Mouse (Mus musculus) hindbrain, embryonic 15.5 days (tissue): ENCODE measurements around the gene Gm42906. TPM values are rescaled to one million over a fixed set of nuclear protein-coding genes. Genes with fewer than 3 reads are reported as not detected.

Source experiments
- ATAC-seq: fragments of 200-750 bp; cut with Nextera tagmentation; 2 replicates; pipeline ENCODE4 v1.8.0; 2017; ENCODE audit warnings: low read depth, moderate number of reproducible peaks, moderate TSS enrichment; ENCODE audit not compliant: low FRiP score
- H3K27ac ChIP-seq: fragments of 300-500 bp; sonication (generic); replicated peaks from 2 replicates; pipeline ENCODE4 v1.5.1; 2015; ENCODE audit warnings: mild to moderate bottlenecking, inconsistent platforms
- H3K27me3 ChIP-seq: fragments of 300-500 bp; sonication (generic); 2 replicates; pipeline ENCODE4 v1.6.1; 2015; ENCODE audit warnings: control low read depth, inconsistent platforms
- H3K36me3 ChIP-seq: fragments of 300-500 bp; sonication (generic); 2 replicates; pipeline ENCODE4 v1.6.1; 2015; ENCODE audit warnings: control low read depth, inconsistent platforms
- H3K4me1 ChIP-seq: fragments of 300-500 bp; sonication (generic); replicated peaks from 2 replicates; pipeline ENCODE4 v1.6.1; 2015; ENCODE audit warnings: control low read depth, inconsistent platforms
- H3K4me2 ChIP-seq: fragments of 300-500 bp; sonication (generic); 2 replicates; pipeline ENCODE4 v1.6.1; 2015; ENCODE audit warnings: moderate library complexity, mild to moderate bottlenecking, inconsistent platforms
- H3K4me3 ChIP-seq: fragments of 300-500 bp; sonication (generic); 2 replicates; pipeline ENCODE4 v1.5.1; 2015; ENCODE audit warnings: mild to moderate bottlenecking, inconsistent platforms
- H3K9ac ChIP-seq: fragments of 300-500 bp; sonication (generic); 2 replicates; pipeline ENCODE4 v1.6.1; 2015; ENCODE audit warnings: inconsistent platforms
- H3K9me3 ChIP-seq: fragments of 300-500 bp; sonication (generic); 2 replicates; pipeline ENCODE4 v1.6.1; 2016; ENCODE audit warnings: control low read depth, inconsistent platforms
- WGBS: fragments of 180-500 bp; shearing (Covaris S2); methylation state at CpG from one replicate; pipeline ENCODE4 v1.1.7; 2015; 5-methylcytosine and 5-hydroxymethylcytosine counted together
- polyA plus RNA-seq: library from polyadenylated mRNA; unstranded; fragments of >200 nt; fragmentation: Nextera tagmentation; extraction: Ambion mirVana; gene quantifications from 2 replicates; pipeline ENCODE4 v1.2.1, GENCODE M21; 2015

Gm42906 gene
- polyA plus RNA-seq, 1 experiment from 2014 or later, result not detected

- WGBS, result 83% methylated on average over 8 of the region's 8 CpGs
- Histone ChIP-seq H3K27ac (no peak overlapping the region), H3K4me3 (no peak overlapping the region), H3K36me3 (no peaks in the 10 kb centered on the region), H3K27me3 (no peaks in the 10 kb centered on the region), H3K4me2 (no peak overlapping the region), H3K9me3 (no peaks in the 10 kb centered on the region), H3K4me1 (0 out of 2 replicates have a peak, but pooled peaks cover 7% of the 10 kb centered on the region), H3K9ac (no peak overlapping the region)
- no peak for ATAC-seq
Observed at GRCm38 (mm10) chr5:151085749-151086148, 342.2 kb downstream of the Gm42906 start.

GRCm38 (mm10) chr5:151080276-151080675 is 347.7 kb downstream of the Gm42906 start:
- Histone ChIP-seq H3K9me3 (no peaks in the 10 kb centered on the region), H3K9ac (no peak overlapping the region), H3K27ac (no peak overlapping the region), H3K4me3 (no peak overlapping the region), H3K36me3 (no peaks in the 10 kb centered on the region), H3K4me2 (no peak overlapping the region), H3K4me1 (no peaks in the 10 kb centered on the region), H3K27me3 (no peaks in the 10 kb centered on the region)
- WGBS, result 85% methylated on average over 4 of the region's 4 CpGs
- no peak for ATAC-seq

GRCm38 (mm10) chr5:151077953-151078352 is 350.0 kb downstream of the Gm42906 start:
- no peak overlapping the region for H3K4me3 ChIP-seq
- H3K4me2 ChIP-seq, result no peak overlapping the region
- no peaks in the 10 kb centered on the region for H3K36me3 ChIP-seq
- no peak overlapping the region for H3K9ac ChIP-seq
- H3K27me3 ChIP-seq, result no peaks in the 10 kb centered on the region
- WGBS, result 89% methylated on average over 2 of the region's 2 CpGs
- no peak overlapping the region for H3K27ac ChIP-seq
- H3K4me1 ChIP-seq, result no peaks in the 10 kb centered on the region
- H3K9me3 ChIP-seq, result no peaks in the 10 kb centered on the region
- ATAC-seq, result no peak

GRCm38 (mm10) chr5:151076917-151077316 is 351.0 kb downstream of the Gm42906 start:
- WGBS, result 61% methylated on average over 3 of the region's 3 CpGs
- Histone ChIP-seq H3K9me3 (no peaks in the 10 kb centered on the region), H3K27me3 (no peaks in the 10 kb centered on the region), H3K4me3 (no peak overlapping the region), H3K4me1 (no peaks in the 10 kb centered on the region), H3K9ac (no peak overlapping the region), H3K4me2 (no peak overlapping the region), H3K27ac (no peak overlapping the region), H3K36me3 (no peaks in the 10 kb centered on the region)
- ATAC-seq, result no peak

- H3K27me3 ChIP-seq, result no peaks in the 10 kb centered on the region
- H3K4me3 ChIP-seq, result no peak overlapping the region
- no peak overlapping the region for H3K27ac ChIP-seq
- no peaks in the 10 kb centered on the region for H3K36me3 ChIP-seq
- no peak overlapping the region for H3K4me2 ChIP-seq
- 80% methylated on average over 4 of the region's 4 CpGs for WGBS
- no peak overlapping the region for H3K9ac ChIP-seq
- 0 out of 2 replicates have a peak, but pooled peaks cover 3% of the 10 kb centered on the region for H3K4me1 ChIP-seq
- H3K9me3 ChIP-seq, result no peaks in the 10 kb centered on the region
- ATAC-seq, result no peak
Observed at GRCm38 (mm10) chr5:151074282-151074681, 353.7 kb downstream of the Gm42906 start.

- no peak for ATAC-seq
- Histone ChIP-seq H3K4me3 (no peak overlapping the region), H3K27ac (no peak overlapping the region), H3K4me1 (0 out of 2 replicates have a peak, but pooled peaks cover 3% of the 10 kb centered on the region), H3K9ac (no peak overlapping the region), H3K27me3 (no peaks in the 10 kb centered on the region), H3K4me2 (no peak overlapping the region), H3K36me3 (no peaks in the 10 kb centered on the region), H3K9me3 (no peaks in the 10 kb centered on the region)
- WGBS, result 67% methylated on average over 6 of the region's 6 CpGs
Observed at GRCm38 (mm10) chr5:151071430-151071829, 356.5 kb downstream of the Gm42906 start.

- Histone ChIP-seq H3K4me2 (no peak overlapping the region), H3K27me3 (no peaks in the 10 kb centered on the region), H3K9ac (no peak overlapping the region), H3K27ac (no peak overlapping the region), H3K4me1 (0 out of 2 replicates have a peak, but pooled peaks cover 3% of the 10 kb centered on the region), H3K4me3 (no peak overlapping the region), H3K36me3 (no peaks in the 10 kb centered on the region), H3K9me3 (no peaks in the 10 kb centered on the region)
- WGBS, result 74% methylated on average over 6 of the region's 6 CpGs
- ATAC-seq, result no peak
Observed at GRCm38 (mm10) chr5:151070896-151071295, 357.1 kb downstream of the Gm42906 start.

- H3K27me3 ChIP-seq, result no peaks in the 10 kb centered on the region
- no peak overlapping the region for H3K9ac ChIP-seq
- H3K4me2 ChIP-seq, result no peak overlapping the region
- 0 out of 2 replicates have a peak, but pooled peaks cover 3% of the 10 kb centered on the region for H3K4me1 ChIP-seq
- H3K36me3 ChIP-seq, result no peaks in the 10 kb centered on the region
- no peak for ATAC-seq
- no peak overlapping the region for H3K27ac ChIP-seq
- H3K4me3 ChIP-seq, result no peak overlapping the region
- no peaks in the 10 kb centered on the region for H3K9me3 ChIP-seq
- WGBS, result 97% methylated on average over 2 of the region's 2 CpGs
Observed at GRCm38 (mm10) chr5:151069569-151069968, 358.4 kb downstream of the Gm42906 start.

GRCm38 (mm10) chr5:151066016-151066415 is 361.9 kb downstream of the Gm42906 start:
- Histone ChIP-seq H3K4me3 (no peak overlapping the region), H3K27me3 (no peaks in the 10 kb centered on the region), H3K27ac (no peak overlapping the region), H3K9ac (no peak overlapping the region), H3K36me3 (peaks cover 8% of the 10 kb centered on the region), H3K4me1 (no peaks in the 10 kb centered on the region), H3K9me3 (no peaks in the 10 kb centered on the region), H3K4me2 (no peak overlapping the region)
- ATAC-seq, result no peak
- WGBS, result 85% methylated on average over 5 of the region's 5 CpGs

GRCm38 (mm10) chr5:151065228-151065627 is 362.7 kb downstream of the Gm42906 start:
- Histone ChIP-seq H3K27me3 (no peaks in the 10 kb centered on the region), H3K36me3 (peaks cover 8% of the 10 kb centered on the region), H3K4me2 (no peak overlapping the region), H3K27ac (no peak overlapping the region), H3K4me3 (no peak overlapping the region), H3K9ac (no peak overlapping the region), H3K9me3 (no peaks in the 10 kb centered on the region), H3K4me1 (no peaks in the 10 kb centered on the region; the same call in 1 of the 2 replicates)
- no peak for ATAC-seq
- WGBS, result 76% methylated on average over 1 of the region's 1 CpGs

- 99% methylated on average over 2 of the region's 2 CpGs for WGBS
Observed at GRCm38 (mm10) chr5:151061942-151062341, 366.0 kb downstream of the Gm42906 start.

GRCm38 (mm10) chr5:151060476-151060875 is 367.5 kb downstream of the Gm42906 start:
- WGBS, result 67% methylated on average over 12 of the region's 12 CpGs
- H3K9me3 ChIP-seq, result no peaks in the 10 kb centered on the region
- peaks cover 15% of the 10 kb centered on the region for H3K4me1 ChIP-seq
- H3K36me3 ChIP-seq, result peaks cover 8% of the 10 kb centered on the region
- H3K9ac ChIP-seq, result no peak overlapping the region
- H3K4me3 ChIP-seq, result no peak overlapping the region
- H3K27me3 ChIP-seq, result no peaks in the 10 kb centered on the region
- H3K4me2 ChIP-seq, result peak overlapping the region; percentile 13; the same call in 1 of the 2 replicates
- peak; percentile 38; the same call in 1 of the 2 replicates for ATAC-seq
- H3K27ac ChIP-seq, result no peak overlapping the region

More at GRCm38 (mm10) chr5:151061942-151062341, 366.0 kb downstream of the Gm42906 start:
- Histone ChIP-seq H3K4me2 (no peak overlapping the region), H3K27me3 (no peaks in the 10 kb centered on the region), H3K4me3 (no peak overlapping the region), H3K36me3 (peaks cover 8% of the 10 kb centered on the region), H3K9me3 (no peaks in the 10 kb centered on the region), H3K4me1 (peaks cover 2% of the 10 kb centered on the region; the same call in 1 of the 2 replicates), H3K27ac (no peak overlapping the region), H3K9ac (no peak overlapping the region)
- ATAC-seq, result no peak

- Histone ChIP-seq H3K27me3 (no peaks in the 10 kb centered on the region), H3K9me3 (no peaks in the 10 kb centered on the region), H3K27ac (no peak overlapping the region), H3K9ac (no peak overlapping the region), H3K4me3 (no peak overlapping the region), H3K36me3 (peaks cover 8% of the 10 kb centered on the region), H3K4me1 (peaks cover 16% of the 10 kb centered on the region), H3K4me2 (no peak overlapping the region)
- ATAC-seq, result no peak
- WGBS, result 88% methylated on average over 5 of the region's 5 CpGs
Observed at GRCm38 (mm10) chr5:151059772-151060171, 368.2 kb downstream of the Gm42906 start.
